Mouse (Mus musculus): ENCODE results near the gene Chrm2. TPM values are rescaled to one million over a fixed set of nuclear protein-coding genes. Genes with fewer than 3 reads are reported as not detected.

Chrm2 gene
- polyA plus RNA-seq, 1 experiment from 2014 or later, result 11.9 TPM

MicroRNA genes within 50 kb of the gene (microRNA counts, 519-probe panel; counts per million panel counts)
- microRNA mmu-miR-490, result not detected

Small RNA genes lying within 50 kb of the gene (microRNA-seq; reads per million reads assigned to microRNA genes)
- 39.2 reads per million, percentile 41 among the genes with 10 or more reads in this experiment for gene Mir490

Data from hindbrain, embryonic 14.5 days (tissue).